Mouse (Mus musculus): ENCODE measurements at regions not wholly inside any gene's neighbourhood (a gene's known extent, or its start where the extent isn't known, plus 50 kb on each side); places are given as distances from the start of the nearest gene placed in this dataset.

DNA sequence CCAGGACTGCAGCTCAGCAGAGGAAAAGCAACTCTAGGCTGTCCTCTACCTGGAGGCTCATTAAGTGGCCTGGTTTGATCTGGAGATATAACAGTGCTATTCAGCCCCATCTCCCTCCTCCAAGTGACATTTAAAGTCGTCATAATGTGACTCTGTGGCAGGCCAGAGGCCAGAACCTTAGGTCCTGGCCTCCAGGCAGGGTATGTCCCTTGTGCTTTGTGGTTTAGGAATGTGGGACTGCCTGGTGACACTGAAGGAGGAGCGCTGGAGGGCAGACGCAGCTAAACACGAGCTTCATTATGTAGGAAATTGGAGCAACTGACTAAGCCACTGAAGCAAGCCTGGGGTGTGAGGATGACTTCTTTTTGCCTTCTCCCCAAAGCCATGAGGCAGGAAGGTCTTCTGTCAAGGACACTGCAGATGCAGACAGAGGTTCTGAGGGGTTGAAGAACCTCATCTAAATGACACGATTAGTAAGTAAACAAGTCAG lies 290.9 kb upstream of the Id2 start:
- H3K9me3 ChIP-seq (ENCODE audit: control insufficient read depth, low read length): no peaks in the 10 kb centered on the region
- H3K36me3 ChIP-seq (ENCODE audit: control insufficient read depth, insufficient read depth, low read length): no peaks in the 10 kb centered on the region
- no peak overlapping the region for H3K4me2 ChIP-seq (ENCODE audit: low read length)
- ATAC-seq: no peak
- 57% methylated on average over 5 of the region's 5 CpGs for WGBS
- no peaks in the 10 kb centered on the region for H3K4me1 ChIP-seq (ENCODE audit: control insufficient read depth, insufficient read depth, low read depth, low read length)
- H3K27me3 ChIP-seq (replicated peaks; ENCODE audit: control insufficient read depth, insufficient read depth, low read length): no peaks in the 10 kb centered on the region
- no peak overlapping the region for H3K9ac ChIP-seq (ENCODE audit: low read depth, low read length)
- no peak overlapping the region for H3K4me3 ChIP-seq (ENCODE audit: low read length)
- H3K27ac ChIP-seq (ENCODE audit: low read depth, low read length): no peak overlapping the region

DNA sequence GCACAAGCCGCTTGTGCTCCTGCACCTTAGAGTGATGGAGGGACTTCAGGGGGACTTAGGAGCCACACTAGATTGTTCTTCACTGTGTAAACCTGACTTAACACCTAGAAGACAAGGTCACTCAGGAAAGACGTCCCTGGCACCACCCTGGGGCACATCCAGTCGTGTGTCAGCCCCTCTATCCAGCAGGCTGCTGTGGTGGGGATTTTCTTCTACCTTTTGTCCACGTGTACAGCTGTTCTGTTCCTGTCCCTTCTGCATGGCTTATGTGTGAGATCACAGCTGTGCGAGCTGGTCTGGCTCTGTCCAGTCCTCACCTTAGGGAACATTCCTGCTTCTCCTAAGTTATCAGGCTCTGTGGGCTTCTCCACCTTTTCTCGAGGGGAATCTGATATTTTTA lies 286.0 kb upstream of the Id2 start:
- Histone ChIP-seq H3K9me3 (ENCODE audit: control insufficient read depth, low read length) (no peaks in the 10 kb centered on the region), H3K4me1 (ENCODE audit: control insufficient read depth, insufficient read depth, low read depth, low read length) (0 out of 2 replicates have a peak, but pooled peaks cover 2% of the 10 kb centered on the region), H3K9ac (ENCODE audit: low read depth, low read length) (no peak overlapping the region), H3K36me3 (ENCODE audit: control insufficient read depth, insufficient read depth, low read length) (no peaks in the 10 kb centered on the region), H3K4me3 (ENCODE audit: low read length) (no peak overlapping the region), H3K27me3 (replicated peaks; ENCODE audit: control insufficient read depth, insufficient read depth, low read length) (no peaks in the 10 kb centered on the region), H3K27ac (ENCODE audit: low read depth, low read length) (no peak overlapping the region), H3K4me2 (ENCODE audit: low read length) (no peak overlapping the region)
- 74% methylated on average over 6 of the region's 6 CpGs for WGBS
- no peak for ATAC-seq

GRCm38 (mm10) chr12:25382475-25382874 lies 285.5 kb upstream of the Id2 start:
- no peak overlapping the region for H3K9ac ChIP-seq (ENCODE audit: low read depth, low read length)
- no peak overlapping the region for H3K4me3 ChIP-seq (ENCODE audit: low read length)
- no peaks in the 10 kb centered on the region for H3K9me3 ChIP-seq (ENCODE audit: control insufficient read depth, low read length)
- no peak overlapping the region for H3K27ac ChIP-seq (ENCODE audit: low read depth, low read length)
- 0 out of 2 replicates have a peak, but pooled peaks cover 2% of the 10 kb centered on the region for H3K4me1 ChIP-seq (ENCODE audit: control insufficient read depth, insufficient read depth, low read depth, low read length)
- H3K27me3 ChIP-seq (replicated peaks; ENCODE audit: control insufficient read depth, insufficient read depth, low read length): no peaks in the 10 kb centered on the region
- H3K4me2 ChIP-seq (ENCODE audit: low read length): no peak overlapping the region
- H3K36me3 ChIP-seq (ENCODE audit: control insufficient read depth, insufficient read depth, low read length): no peaks in the 10 kb centered on the region
- no peak for ATAC-seq
- WGBS: 92% methylated on average over 2 of the region's 2 CpGs

- no peaks in the 10 kb centered on the region for H3K36me3 ChIP-seq (ENCODE audit: control insufficient read depth, insufficient read depth, low read length)
- no peak overlapping the region for H3K27ac ChIP-seq (ENCODE audit: low read depth, low read length)
- ATAC-seq: no peak
- WGBS: 60% methylated on average over 4 of the region's 4 CpGs
- H3K9ac ChIP-seq (ENCODE audit: low read depth, low read length): no peak overlapping the region
- H3K9me3 ChIP-seq (ENCODE audit: control insufficient read depth, low read length): no peaks in the 10 kb centered on the region
- H3K27me3 ChIP-seq (replicated peaks; ENCODE audit: control insufficient read depth, insufficient read depth, low read length): no peaks in the 10 kb centered on the region
- H3K4me2 ChIP-seq (ENCODE audit: low read length): no peak overlapping the region
- H3K4me1 ChIP-seq (ENCODE audit: control insufficient read depth, insufficient read depth, low read depth, low read length): peaks cover 2% of the 10 kb centered on the region; the same call in 1 of the 2 replicates
- no peak overlapping the region for H3K4me3 ChIP-seq (ENCODE audit: low read length)
Observed at GRCm38 (mm10) chr12:25381619-25382018, 284.7 kb upstream of the Id2 start.

- peaks cover 6% of the 10 kb centered on the region for H3K4me1 ChIP-seq (ENCODE audit: control insufficient read depth, insufficient read depth, low read depth, low read length)
- WGBS: 97% methylated on average over 3 of the region's 3 CpGs
- H3K27ac ChIP-seq (ENCODE audit: low read depth, low read length): no peak overlapping the region
- no peak overlapping the region for H3K4me2 ChIP-seq (ENCODE audit: low read length)
- H3K36me3 ChIP-seq (ENCODE audit: control insufficient read depth, insufficient read depth, low read length): no peaks in the 10 kb centered on the region
- no peak overlapping the region for H3K9ac ChIP-seq (ENCODE audit: low read depth, low read length)
- no peaks in the 10 kb centered on the region for H3K27me3 ChIP-seq (replicated peaks; ENCODE audit: control insufficient read depth, insufficient read depth, low read length)
- H3K4me3 ChIP-seq (ENCODE audit: low read length): no peak overlapping the region
- ATAC-seq: no peak
- H3K9me3 ChIP-seq (ENCODE audit: control insufficient read depth, low read length): no peaks in the 10 kb centered on the region
Observed at GRCm38 (mm10) chr12:25379996-25380395, 283.1 kb upstream of the Id2 start.

GRCm38 (mm10) chr12:25379016-25379415 lies 282.1 kb upstream of the Id2 start:
- no peak overlapping the region for H3K27ac ChIP-seq (ENCODE audit: low read depth, low read length)
- ATAC-seq: no peak

DNA sequence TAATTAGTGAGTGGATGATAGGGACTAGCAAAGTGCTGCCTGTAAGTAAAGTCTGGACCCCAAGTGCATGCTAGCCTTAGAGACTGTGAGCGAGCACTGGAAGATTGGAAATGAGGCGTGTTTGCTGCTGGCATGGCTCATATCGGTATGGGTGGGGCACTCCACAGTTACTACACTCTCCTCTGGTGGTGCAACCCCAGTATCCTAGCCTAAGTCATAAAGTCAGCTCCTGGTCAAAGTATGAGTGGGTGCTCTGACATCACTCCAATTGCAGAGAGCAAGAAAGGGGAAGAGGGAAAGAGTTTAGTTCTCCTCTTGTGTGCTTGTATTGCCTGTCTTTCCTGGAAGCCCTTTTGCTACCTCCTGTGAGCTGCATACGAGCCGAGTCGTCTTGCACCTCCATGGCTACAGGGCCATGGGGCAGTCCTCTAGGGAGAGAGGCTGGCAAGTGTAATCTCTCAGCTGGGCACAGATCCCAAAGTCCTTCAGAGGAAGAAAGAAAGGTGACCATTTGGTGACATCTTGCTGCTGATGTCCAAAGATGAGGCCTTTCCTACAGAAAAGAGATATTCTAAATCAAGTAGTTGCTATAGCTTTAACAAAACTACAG lies 281.2 kb upstream of the Id2 start:
- Histone ChIP-seq H3K4me2 (ENCODE audit: low read length) (no peak overlapping the region), H3K4me3 (ENCODE audit: low read length) (no peak overlapping the region), H3K4me1 (ENCODE audit: control insufficient read depth, insufficient read depth, low read depth, low read length) (peaks cover 6% of the 10 kb centered on the region), H3K9ac (ENCODE audit: low read depth, low read length) (no peak overlapping the region), H3K27me3 (replicated peaks; ENCODE audit: control insufficient read depth, insufficient read depth, low read length) (no peaks in the 10 kb centered on the region; the same call in 1 of the 2 replicates), H3K9me3 (ENCODE audit: control insufficient read depth, low read length) (no peaks in the 10 kb centered on the region), H3K36me3 (ENCODE audit: control insufficient read depth, insufficient read depth, low read length) (no peaks in the 10 kb centered on the region), H3K27ac (ENCODE audit: low read depth, low read length) (no peak overlapping the region)
- ATAC-seq: no peak
- WGBS: 68% methylated on average over 6 of the region's 6 CpGs

More at GRCm38 (mm10) chr12:25379016-25379415, 282.1 kb upstream of the Id2 start:
- Histone ChIP-seq H3K9ac (ENCODE audit: low read depth, low read length) (no peak overlapping the region), H3K4me3 (ENCODE audit: low read length) (no peak overlapping the region), H3K36me3 (ENCODE audit: control insufficient read depth, insufficient read depth, low read length) (no peaks in the 10 kb centered on the region), H3K9me3 (ENCODE audit: control insufficient read depth, low read length) (no peaks in the 10 kb centered on the region), H3K4me1 (ENCODE audit: control insufficient read depth, insufficient read depth, low read depth, low read length) (peaks cover 6% of the 10 kb centered on the region), H3K27me3 (replicated peaks; ENCODE audit: control insufficient read depth, insufficient read depth, low read length) (no peaks in the 10 kb centered on the region; the same call in 1 of the 2 replicates), H3K4me2 (ENCODE audit: low read length) (no peak overlapping the region)
- 69% methylated on average over 9 of the region's 9 CpGs for WGBS

- Histone ChIP-seq H3K4me2 (ENCODE audit: low read length) (0 out of 2 replicates have a peak overlapping the region, but pooled peaks have one; percentile 13), H3K27me3 (replicated peaks; ENCODE audit: control insufficient read depth, insufficient read depth, low read length) (no peaks in the 10 kb centered on the region; the same call in 1 of the 2 replicates), H3K9me3 (ENCODE audit: control insufficient read depth, low read length) (no peaks in the 10 kb centered on the region), H3K27ac (ENCODE audit: low read depth, low read length) (no peak overlapping the region), H3K4me3 (ENCODE audit: low read length) (no peak overlapping the region), H3K4me1 (ENCODE audit: control insufficient read depth, insufficient read depth, low read depth, low read length) (peaks cover 6% of the 10 kb centered on the region), H3K9ac (ENCODE audit: low read depth, low read length) (no peak overlapping the region), H3K36me3 (ENCODE audit: control insufficient read depth, insufficient read depth, low read length) (no peaks in the 10 kb centered on the region)
- no peak for ATAC-seq
- 16% methylated on average over 8 of the region's 8 CpGs for WGBS
Observed at GRCm38 (mm10) chr12:25376451-25376850, 279.5 kb upstream of the Id2 start.

DNA sequence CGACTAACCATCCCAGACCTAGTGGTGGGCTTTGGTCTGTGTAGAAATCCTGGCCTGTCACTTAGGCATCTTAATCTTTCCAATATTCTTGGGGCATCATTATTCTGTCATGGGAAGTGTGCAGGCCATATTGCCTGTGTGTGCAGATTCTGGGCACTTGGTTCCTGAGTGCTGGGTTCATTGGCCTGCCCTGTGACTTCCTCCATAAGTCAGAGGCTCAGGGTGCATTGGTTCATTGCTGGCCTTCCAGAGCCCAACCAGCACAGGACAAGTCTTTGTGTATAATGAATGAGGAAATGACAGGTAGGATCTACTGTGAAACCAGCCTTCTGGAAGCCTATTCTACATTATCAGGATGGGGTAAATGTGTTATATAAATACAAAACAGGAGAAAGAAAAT lies 270.6 kb upstream of the Id2 start:
- H3K9me3 ChIP-seq (ENCODE audit: control insufficient read depth, low read length): no peaks in the 10 kb centered on the region
- 91% methylated on average over 1 of the region's 1 CpGs for WGBS

More for the DNA sequence above, 270.6 kb upstream of the Id2 start:
- Histone ChIP-seq H3K36me3 (ENCODE audit: control insufficient read depth, insufficient read depth, low read length) (no peaks in the 10 kb centered on the region), H3K9ac (ENCODE audit: low read depth, low read length) (no peak overlapping the region), H3K4me3 (ENCODE audit: low read length) (no peak overlapping the region), H3K4me1 (ENCODE audit: control insufficient read depth, insufficient read depth, low read depth, low read length) (no peaks in the 10 kb centered on the region), H3K27ac (ENCODE audit: low read depth, low read length) (no peak overlapping the region), H3K27me3 (replicated peaks; ENCODE audit: control insufficient read depth, insufficient read depth, low read length) (no peaks in the 10 kb centered on the region), H3K4me2 (ENCODE audit: low read length) (no peak overlapping the region)
- no peak for ATAC-seq
